Mouse (Mus musculus) CH12.LX (cell line): ENCODE data around the gene Fbrs. TPM values are rescaled to one million over a fixed set of nuclear protein-coding genes. Genes with fewer than 3 reads are reported as not detected.

ENCODE experiments used
- DNase-seq: peaks from one replicate; pipeline ENCODE4 v3.0.0-alpha.2; 2013; ENCODE audit errors: extremely low read depth
- H3K27ac ChIP-seq: 2 replicates; pipeline ENCODE4 v1.5.1; 2012; ENCODE audit warnings: low read depth, mild to moderate bottlenecking, control low read depth, moderate library complexity; ENCODE audit not compliant: insufficient read depth
- H3K27me3 ChIP-seq: replicated peaks from 2 replicates; pipeline ENCODE3; 2012; ENCODE audit warnings: inconsistent platforms
- H3K36me3 ChIP-seq, 2 experiments: replicated peaks in 1 of 2; 2 replicates each; pipeline versions ENCODE3 to v1.6.1; 2012; ENCODE audit warnings: inconsistent platforms in 1 of 2, low read length in 1 of 2, mild to moderate bottlenecking in 1 of 2, mixed read lengths in 1 of 2, moderate library complexity in 1 of 2; ENCODE audit not compliant: control insufficient read depth in 1 of 2, insufficient read depth in 1 of 2
- H3K4me1 ChIP-seq, 2 experiments: 2 replicates each; pipeline ENCODE4 v1.6.1; 2012; ENCODE audit warnings: inconsistent platforms in 1 of 2, moderate library complexity in 1 of 2; ENCODE audit not compliant: insufficient read depth in 2 of 2, control insufficient read depth in 1 of 2
- H3K4me2 ChIP-seq: 2 replicates; pipeline ENCODE4 v1.6.1; 2012; ENCODE audit warnings: low read depth, mild to moderate bottlenecking, control low read depth; ENCODE audit not compliant: poor library complexity, insufficient read depth, severe bottlenecking
- H3K4me3 ChIP-seq, 3 experiments: fragments of 150-350 bp in 1 of 3; sonication (generic) in 1 of 3; replicated peaks in 1 of 3; 2 replicates each; pipeline versions ENCODE3 to v1.5.1; 2011 to 2012; ENCODE audit warnings: low read depth in 2 of 3, low read length in 2 of 3, mild to moderate bottlenecking in 2 of 3, moderate library complexity in 2 of 3, control low read depth in 1 of 3, improper control_type of control experiment in 1 of 3, inconsistent platforms in 1 of 3, mixed read lengths in 1 of 3; ENCODE audit not compliant: poor library complexity in 1 of 3
- H3K79me2 ChIP-seq: replicated peaks from 2 replicates; pipeline ENCODE4 v1.6.1; 2012; ENCODE audit warnings: mild to moderate bottlenecking, moderate library complexity; ENCODE audit not compliant: control insufficient read depth, poor library complexity, insufficient read depth, severe bottlenecking; ENCODE audit errors: extremely low read depth
- H3K9ac ChIP-seq: 2 replicates; pipeline ENCODE4 v1.6.1; 2012; ENCODE audit warnings: low read depth, mild to moderate bottlenecking, control low read depth, moderate library complexity; ENCODE audit not compliant: insufficient read depth
- H3K9me3 ChIP-seq: replicated peaks from 2 replicates; pipeline ENCODE3; 2012; ENCODE audit warnings: low read length, inconsistent platforms, mixed read lengths
- CHD1 ChIP-seq: IDR thresholded peaks from 2 replicates; pipeline ENCODE4 v1.6.1; 2012; ENCODE audit warnings: low read depth, low read length, improper control_type of control experiment, inconsistent platforms
- CTCF ChIP-seq, 2 experiments: IDR thresholded peaks in 1 of 2; conservative IDR thresholded peaks in 1 of 2; 2 replicates each; pipeline ENCODE4 v1.5.1; 2011 to 2012; ENCODE audit warnings: low read depth in 2 of 2, low read length in 2 of 2, improper control_type of control experiment in 1 of 2, inconsistent platforms in 1 of 2, mild to moderate bottlenecking in 1 of 2, moderate library complexity in 1 of 2
- E2F4 ChIP-seq: IDR thresholded peaks from 2 replicates; pipeline ENCODE4 v1.6.1; 2011; ENCODE audit warnings: low read depth, low read length, improper control_type of control experiment; ENCODE audit not compliant: insufficient replicate concordance
- EP300 ChIP-seq: IDR thresholded peaks from 2 replicates; pipeline ENCODE4 v1.6.1; 2011; ENCODE audit warnings: low read length, improper control_type of control experiment
- GABPA ChIP-seq: IDR thresholded peaks from 2 replicates; pipeline ENCODE4 v1.6.1; 2012; ENCODE audit warnings: low read depth, low read length, improper control_type of control experiment, inconsistent platforms; ENCODE audit not compliant: insufficient replicate concordance
- IRF4 ChIP-seq: IDR thresholded peaks from 2 replicates; pipeline ENCODE4 v1.6.1; 2014; ENCODE audit warnings: low read depth, mild to moderate bottlenecking, inconsistent platforms, low read length, improper control_type of control experiment
- JUN ChIP-seq: IDR thresholded peaks from 2 replicates; pipeline ENCODE4 v1.6.1; 2011; ENCODE audit warnings: low read depth, mild to moderate bottlenecking, low read length, improper control_type of control experiment, moderate library complexity; ENCODE audit not compliant: insufficient read depth
- JUND ChIP-seq: conservative IDR thresholded peaks from 2 replicates; pipeline ENCODE4 v1.6.1; 2011; ENCODE audit warnings: low read depth, low read length, improper control_type of control experiment
- KAT2A ChIP-seq: IDR thresholded peaks from 2 replicates; pipeline ENCODE4 v1.6.1; 2012; ENCODE audit warnings: low read length, improper control_type of control experiment, inconsistent platforms; ENCODE audit not compliant: insufficient replicate concordance
- MAFK ChIP-seq: IDR thresholded peaks from 2 replicates; pipeline ENCODE4 v1.6.1; 2011; ENCODE audit warnings: low read length, improper control_type of control experiment; ENCODE audit not compliant: insufficient replicate concordance
- MAZ ChIP-seq: IDR thresholded peaks from 2 replicates; pipeline ENCODE4 v1.6.1; 2012; ENCODE audit warnings: low read depth, mild to moderate bottlenecking, inconsistent platforms, low read length, improper control_type of control experiment, moderate library complexity
- MEF2A ChIP-seq: IDR thresholded peaks from 2 replicates; pipeline ENCODE4 v1.6.1; 2014; ENCODE audit warnings: low read depth, mild to moderate bottlenecking, inconsistent platforms, low read length, improper control_type of control experiment, borderline replicate concordance
- MXI1 ChIP-seq: IDR thresholded peaks from 2 replicates; pipeline ENCODE4 v1.6.1; 2011; ENCODE audit warnings: mild to moderate bottlenecking, low read depth, low read length, improper control_type of control experiment
- MYC ChIP-seq: IDR thresholded peaks from 2 replicates; pipeline ENCODE4 v1.6.1; 2011; ENCODE audit warnings: low read depth, mild to moderate bottlenecking, improper control_type of control experiment, low read length
- NELFE ChIP-seq: IDR thresholded peaks from 2 replicates; pipeline ENCODE4 v1.6.1; 2011; ENCODE audit warnings: low read depth, low read length, improper control_type of control experiment
- NRF1 ChIP-seq: IDR thresholded peaks from 2 replicates; pipeline ENCODE4 v1.6.1; 2014; ENCODE audit warnings: low read depth, mild to moderate bottlenecking, inconsistent platforms, low read length, improper control_type of control experiment, moderate library complexity
- PAX5 ChIP-seq: IDR thresholded peaks from 2 replicates; pipeline ENCODE4 v1.6.1; 2012; ENCODE audit warnings: low read length, inconsistent platforms, mixed read lengths
- POLR2A ChIP-seq: IDR thresholded peaks from 2 replicates; pipeline ENCODE4 v1.6.1; 2011; ENCODE audit warnings: low read depth, mild to moderate bottlenecking, improper control_type of control experiment, low read length
- POLR2AphosphoS2 ChIP-seq: IDR thresholded peaks from 2 replicates; pipeline ENCODE4 v1.6.1; 2011; ENCODE audit warnings: low read depth, low read length, improper control_type of control experiment
- RAD21 ChIP-seq: IDR thresholded peaks from 2 replicates; pipeline ENCODE4 v1.6.1; 2011; ENCODE audit warnings: low read depth, mild to moderate bottlenecking, low read length, improper control_type of control experiment, moderate library complexity
- RCOR1 ChIP-seq: conservative IDR thresholded peaks from 2 replicates; pipeline ENCODE4 v1.6.1; 2012; ENCODE audit warnings: low read depth, mild to moderate bottlenecking, inconsistent platforms, low read length, improper control_type of control experiment
- SIN3A ChIP-seq: IDR thresholded peaks from 2 replicates; pipeline ENCODE4 v1.6.1; 2012; ENCODE audit warnings: low read length, improper control_type of control experiment, inconsistent platforms
- SMC3 ChIP-seq: IDR thresholded peaks from 2 replicates; pipeline ENCODE4 v1.6.1; 2011; ENCODE audit warnings: low read depth, low read length, improper control_type of control experiment
- TCF12 ChIP-seq: IDR thresholded peaks from 2 replicates; pipeline ENCODE4 v1.6.1; 2014; ENCODE audit warnings: low read depth, mild to moderate bottlenecking, inconsistent platforms, low read length, improper control_type of control experiment
- UBTF ChIP-seq: IDR thresholded peaks from 2 replicates; pipeline ENCODE4 v1.6.1; 2012; ENCODE audit warnings: low read depth, mild to moderate bottlenecking, inconsistent platforms, low read length, improper control_type of control experiment, moderate library complexity
- USF1 ChIP-seq: IDR thresholded peaks from 2 replicates; pipeline ENCODE4 v1.6.1; 2014; ENCODE audit warnings: low read depth, mild to moderate bottlenecking, inconsistent platforms, low read length, improper control_type of control experiment
- USF2 ChIP-seq: conservative IDR thresholded peaks from 2 replicates; pipeline ENCODE4 v1.6.1; 2011; ENCODE audit warnings: low read depth, low read length, improper control_type of control experiment
- ZC3H11A ChIP-seq: IDR thresholded peaks from 2 replicates; pipeline ENCODE4 v1.6.1; 2012; ENCODE audit warnings: low read depth, mild to moderate bottlenecking, inconsistent platforms, low read length, improper control_type of control experiment
- ZKSCAN1 ChIP-seq: IDR thresholded peaks from 2 replicates; pipeline ENCODE4 v1.6.1; 2012; ENCODE audit warnings: low read depth, inconsistent platforms, low read length, improper control_type of control experiment, borderline replicate concordance
- ZMIZ1 ChIP-seq: IDR thresholded peaks from 2 replicates; pipeline ENCODE4 v1.6.1; 2012; ENCODE audit warnings: low read depth, mild to moderate bottlenecking, inconsistent platforms, low read length, improper control_type of control experiment
- ZNF384 ChIP-seq: IDR thresholded peaks from 2 replicates; pipeline ENCODE4 v1.6.1; 2012; ENCODE audit warnings: low read depth, low read length, improper control_type of control experiment, inconsistent platforms
- dilution Hi-C: fragments of 300-500 bp; cut with MboI; formaldehyde crosslinking; loops from 2 replicates; pipeline ENCODE4 v1.14.3; 2020; ENCODE audit warnings: low sequenced_read_pairs; ENCODE audit not compliant: extremely low pct_unique_long_range_greater_than_20kb, extremely low pct_ligation_motif_present
- in situ Hi-C: fragments of 300-500 bp; cut with MboI; formaldehyde crosslinking; loops from 3 replicates; pipeline ENCODE4 v1.14.3; 2019; ENCODE audit warnings: low sequenced_read_pairs, low pct_ligation_motif_present, low pct_unique_long_range_greater_than_20kb, mixed read lengths
- polyA plus RNA-seq: library from polyadenylated mRNA; unstranded; fragments of >175 nt; gene quantifications from 2 replicates; pipeline ENCODE4 v1.2.1, GENCODE M21; 2012; ENCODE audit warnings: low read depth; ENCODE audit not compliant: insufficient read length
- total RNA-seq, 2 experiments: library from RNA; depleted of rRNA; stranded (reverse); fragments of 300-350 nt in 1 of 2; fragments of >200 nt in 1 of 2; gene quantifications; 2 replicates each; pipeline ENCODE4 v1.2.3; 2012 to 2014

The Fbrs gene
- total and polyA plus RNA-seq, 3 experiments = 6.7 to 66.7 (median 14.4) TPM

DNA sequence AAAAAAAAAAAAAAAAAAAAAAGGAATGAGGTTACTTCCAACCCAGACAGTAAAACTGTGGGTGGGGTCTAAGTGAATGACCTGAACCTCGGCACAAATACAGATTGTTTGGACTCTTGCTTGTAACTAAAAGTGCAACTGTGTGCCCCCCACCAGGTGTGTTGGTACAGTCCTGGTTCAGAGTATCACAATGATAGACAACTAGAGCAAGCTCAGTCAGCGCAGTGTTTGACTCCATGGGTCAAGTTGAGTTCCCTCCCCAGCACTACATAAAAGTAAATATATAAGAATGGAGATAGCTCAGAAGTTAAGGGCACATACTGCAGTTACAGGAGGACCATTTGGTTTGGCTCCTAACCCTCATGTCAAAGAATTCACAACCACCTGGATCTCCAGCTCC, 18.4 kb downstream of the Fbrs start:
- peaks cover 2 to 30% of the 10 kb centered on the region in 2 experiments for H3K36me3 ChIP-seq
- H3K27me3 ChIP-seq = no peaks in the 10 kb centered on the region
- no peaks in the 10 kb centered on the region for H3K79me2 ChIP-seq
- H3K4me3 ChIP-seq = no peak overlapping the region
- dilution Hi-C loops (no loop called here), in situ Hi-C loops (no loop called here)
- 0 out of 2 replicates have a peak, but pooled peaks have one; percentile 4 for TF ChIP-seq ZNF384
- TF ChIP-seq ZC3H11A = no peak
- H3K4me2 ChIP-seq = no peak overlapping the region
- H3K27ac ChIP-seq = no peak overlapping the region
- H3K9me3 ChIP-seq = no peaks in the 10 kb centered on the region
- DNase-seq = no peak
- H3K4me1 ChIP-seq = no peaks in the 10 kb centered on the region
- no peak overlapping the region for H3K9ac ChIP-seq

GRCm38 (mm10) chr7:127498407-127498806, 19.4 kb downstream of the Fbrs start:
- Histone ChIP-seq H3K9me3 (no peaks in the 10 kb centered on the region), H3K4me2 (no peak overlapping the region), H3K36me3 (peaks cover 2 to 26% of the 10 kb centered on the region in 2 experiments)
- DNase-seq = peak; percentile 57
- dilution Hi-C loops = no loop called here
- TF ChIP-seq UBTF = no peak
- TF ChIP-seq JUND = 0 out of 2 replicates have a peak, but pooled peaks have one; percentile 28
- TF ChIP-seq KAT2A = no peak
- peak; percentile 87 for TF ChIP-seq SMC3
- peak; percentile 23 to 84; a peak in 2 of 4 replicates for TF ChIP-seq CTCF (conservative IDR thresholded peaks at IDR 0.05 in 1 of 2, IDR thresholded peaks at IDR 0.05 in 1 of 2; ENCODE audit: low read depth in 2 of 2, low read length in 2 of 2)
- no peak for TF ChIP-seq GABPA
- no peak for TF ChIP-seq POLR2AphosphoS2
- no peak for TF ChIP-seq SIN3A
- TF ChIP-seq USF2 = no peak
- no peak for TF ChIP-seq PAX5
- no peak for TF ChIP-seq CHD1
- no peak for TF ChIP-seq JUN
- no peak for TF ChIP-seq ZMIZ1
- TF ChIP-seq EP300 = no peak
- no peak for TF ChIP-seq TCF12
- TF ChIP-seq POLR2A = no peak
- TF ChIP-seq MAFK = no peak
- no peak for TF ChIP-seq MAZ
- no peak for TF ChIP-seq E2F4
- TF ChIP-seq NELFE = no peak
- TF ChIP-seq MYC = no peak
- no peak for TF ChIP-seq NRF1
- TF ChIP-seq ZNF384 = no peak
- no peak for TF ChIP-seq IRF4
- TF ChIP-seq RCOR1 = no peak
- TF ChIP-seq MEF2A = no peak
- no peak for TF ChIP-seq ZKSCAN1
- no peak for TF ChIP-seq USF1
- peak; percentile 80 for TF ChIP-seq RAD21
- no peak for TF ChIP-seq MXI1
- TF ChIP-seq, all 38 proteins: peak for 4
- no peaks in the 10 kb centered on the region for H3K79me2 ChIP-seq
- no peaks in the 10 kb centered on the region for H3K27me3 ChIP-seq
- H3K27ac ChIP-seq = no peak overlapping the region
- H3K9ac ChIP-seq = no peak overlapping the region
- no peak overlapping the region for H3K4me3 ChIP-seq
- in situ Hi-C loops = no loop called here
- H3K4me1 ChIP-seq = no peaks in the 10 kb centered on the region
